Mouse (Mus musculus) olfactory bulb, adult 2 months (tissue): ENCODE results near the gene 1700008O03Rik.

Experiments
- CTCF ChIP-seq: fragments of 200-500 bp; IDR thresholded peaks from 2 replicates; pipeline ENCODE4 v1.5.1; 2012; ENCODE audit warnings: low read depth, mild to moderate bottlenecking, low read length, moderate library complexity; ENCODE audit not compliant: insufficient read depth
- POLR2A ChIP-seq: fragments of 200-500 bp; IDR thresholded peaks from 2 replicates; pipeline ENCODE4 v1.6.1; 2012; ENCODE audit warnings: mild to moderate bottlenecking, low read depth, low read length, moderate library complexity; ENCODE audit not compliant: insufficient read depth

DNA sequence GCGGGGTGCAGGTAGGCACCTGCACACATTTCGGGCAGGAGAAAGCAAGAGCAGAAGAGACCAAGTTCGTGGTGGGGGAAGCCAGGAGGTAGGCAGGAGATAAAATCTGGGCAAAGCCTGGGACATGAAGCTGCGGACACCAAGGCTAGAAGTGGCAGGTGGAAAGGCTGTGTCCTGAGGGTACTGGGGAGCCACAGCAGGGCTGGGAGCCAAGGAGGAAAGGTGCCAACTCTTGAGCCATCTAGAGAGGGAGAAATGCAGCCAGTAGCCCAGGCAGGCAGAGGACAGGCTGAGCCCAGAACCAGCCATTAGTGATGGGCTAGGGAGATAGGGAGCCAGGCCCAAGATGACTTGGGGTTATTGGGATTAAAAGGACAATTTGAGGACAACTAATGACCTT lies 6.2 kb upstream of the 1700008O03Rik start:
- no peak for TF ChIP-seq POLR2A
- no peak for TF ChIP-seq CTCF
